Mouse (Mus musculus) cerebellum, adult 9-10 months (tissue): ENCODE data around the gene Deup1.
A peak's percentile ranks its signal among the peaks of the same experiment; 100 is the strongest.

Experiments used
- DNase-seq: peaks from one replicate; pipeline ENCODE4 v3.0.0; 2022

Deup1 gene

DNA sequence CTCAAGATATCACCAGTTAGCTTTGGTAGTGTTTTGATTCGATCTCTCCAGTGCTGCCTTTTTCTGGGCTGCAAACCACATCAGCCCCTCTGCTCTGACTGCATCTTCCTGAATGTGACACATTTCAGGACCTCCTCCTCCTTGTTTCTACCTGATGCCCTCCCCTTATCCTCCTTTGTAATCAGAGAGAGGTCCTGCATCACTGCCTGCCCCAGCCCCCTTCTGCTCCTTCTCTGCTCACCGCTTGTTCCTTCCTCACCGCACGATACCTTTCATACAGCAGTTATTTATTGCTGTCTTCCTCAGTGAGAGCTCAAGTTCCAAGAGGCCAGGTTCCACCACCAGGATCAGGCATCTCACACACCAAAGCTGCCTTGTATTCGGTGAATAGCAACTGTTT is 96.5 kb downstream of the Deup1 start:
- DNase-seq, result no peak

DNA sequence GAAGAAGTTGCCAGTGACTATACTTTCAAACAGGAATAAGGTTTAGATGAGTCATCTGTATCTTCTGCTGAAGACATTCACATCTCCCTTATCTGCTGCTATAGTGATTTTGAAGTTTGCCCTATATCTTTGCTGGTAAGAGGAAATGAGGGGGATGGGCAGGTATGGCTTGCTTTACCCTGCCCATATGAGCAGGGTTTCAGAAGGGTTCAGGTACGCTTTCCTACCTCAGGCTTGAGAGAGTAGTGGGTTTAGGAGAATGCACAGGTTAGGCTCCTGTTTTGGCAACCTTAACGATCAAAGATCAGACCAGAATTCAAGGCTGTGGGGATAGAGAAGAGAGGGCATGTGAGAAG is 97.8 kb downstream of the Deup1 start:
- no peak for DNase-seq

DNA sequence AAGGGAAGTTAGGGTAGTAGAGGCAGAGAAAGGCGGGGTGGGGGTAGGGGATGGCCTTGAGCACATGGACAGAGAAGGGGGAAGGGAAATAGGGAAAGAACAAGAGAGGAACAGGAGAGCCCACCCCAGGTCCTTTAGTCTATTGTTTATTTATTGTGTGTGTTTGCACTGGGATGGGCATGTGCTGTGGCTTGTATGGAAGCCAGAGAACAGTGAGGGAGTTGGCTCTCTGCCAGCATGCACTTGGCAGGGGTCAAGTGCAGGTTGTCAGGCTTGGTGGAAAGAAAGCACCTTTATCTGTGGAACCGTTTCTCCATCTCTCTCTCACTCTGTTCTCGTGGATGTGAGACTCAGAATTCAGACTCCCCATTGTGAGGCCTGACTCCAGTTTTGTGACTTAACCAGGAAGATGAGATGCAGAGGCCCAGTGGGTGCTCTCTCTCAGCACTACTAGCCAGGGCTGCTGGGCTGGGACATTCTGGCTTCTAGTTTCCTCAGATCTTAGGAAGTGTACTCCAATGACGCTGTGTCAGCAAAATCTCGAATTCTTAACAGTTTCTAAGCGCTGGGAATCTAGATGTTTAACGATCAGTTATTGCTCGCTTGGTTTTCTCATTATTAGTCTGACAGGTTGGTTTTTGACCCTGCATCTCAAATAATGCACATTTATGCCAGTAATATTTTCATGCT is 98.3 kb downstream of the Deup1 start:
- peak; percentile 23 for DNase-seq

DNA sequence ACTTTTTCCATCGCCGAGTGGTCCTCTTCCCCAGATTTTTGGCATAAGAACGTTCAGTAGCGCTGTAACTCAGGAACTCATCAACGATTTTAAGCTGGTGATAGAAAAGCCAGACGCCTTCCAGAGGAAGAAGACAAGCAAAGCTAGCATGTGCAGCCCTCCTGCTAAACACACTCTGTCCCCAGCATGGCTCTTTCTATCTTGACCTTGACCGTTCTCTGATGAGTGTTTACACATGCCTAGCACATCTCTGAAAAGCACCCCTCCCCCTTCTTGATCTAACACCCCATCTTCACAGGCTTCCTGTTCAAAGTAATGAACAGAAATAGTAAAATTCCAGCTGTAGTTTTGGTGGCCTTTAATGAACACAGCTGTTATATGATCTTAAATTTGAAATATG is 99.4 kb downstream of the Deup1 start:
- DNase-seq, result no peak

DNA sequence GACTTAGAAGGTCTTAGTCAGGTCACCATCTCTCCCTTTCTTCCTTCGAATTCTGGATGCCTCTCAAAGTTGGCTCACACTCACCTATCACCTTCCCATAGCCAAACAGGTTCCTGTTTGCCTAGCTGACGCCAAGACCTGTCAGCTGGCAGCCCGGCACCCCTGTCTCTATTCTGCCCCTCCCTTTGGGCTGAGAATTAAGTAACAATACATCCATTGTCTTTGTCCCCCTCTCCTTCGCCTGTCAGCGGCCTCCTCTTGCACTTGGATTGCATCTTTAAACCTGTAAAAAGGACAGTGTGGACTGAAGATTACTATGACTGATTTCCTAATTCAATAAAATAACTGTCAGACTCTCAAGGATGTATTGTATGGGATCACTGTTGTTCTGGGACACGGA is 99.9 kb downstream of the Deup1 start:
- DNase-seq, result no peak

DNA sequence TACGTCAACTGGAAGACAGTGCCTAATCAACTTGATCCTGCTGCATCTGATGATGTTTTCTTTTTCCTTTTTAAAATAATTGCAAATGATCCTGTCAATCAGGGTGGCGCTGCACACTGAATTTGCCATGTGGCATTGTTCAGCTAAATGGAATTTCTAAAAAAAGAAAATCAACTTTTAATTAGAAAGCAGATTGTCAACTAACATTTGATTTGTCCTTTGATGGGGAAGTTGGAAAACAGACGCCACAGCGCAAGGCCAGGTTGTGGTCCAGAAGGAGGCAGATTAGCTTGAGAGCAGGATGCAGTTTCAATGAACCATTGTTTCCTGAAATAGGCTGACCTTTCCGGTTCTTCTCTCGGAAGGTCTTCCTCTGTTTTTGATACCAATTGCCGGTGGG is 101.2 kb downstream of the Deup1 start:
- no peak for DNase-seq

DNA sequence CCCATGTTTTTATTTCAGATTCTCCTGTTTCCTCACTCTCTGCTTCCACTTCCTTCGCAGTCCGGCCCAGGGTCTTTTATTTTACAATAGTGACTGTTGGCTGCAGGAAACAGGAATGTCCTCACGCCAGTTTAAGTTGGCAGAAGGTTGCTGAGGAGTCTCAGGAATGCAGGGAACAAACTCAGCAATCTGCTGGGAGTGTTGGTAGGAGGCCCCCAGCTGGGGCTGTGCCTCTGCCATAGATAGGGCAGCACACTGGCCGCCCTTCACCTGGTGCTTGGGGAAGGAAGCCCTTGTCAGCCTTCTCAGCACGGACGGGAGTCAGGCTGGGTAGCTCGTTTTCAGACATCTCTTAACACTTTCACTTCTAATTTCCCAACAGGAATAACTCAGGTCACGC is 102.5 kb downstream of the Deup1 start:
- DNase-seq, result no peak

DNA sequence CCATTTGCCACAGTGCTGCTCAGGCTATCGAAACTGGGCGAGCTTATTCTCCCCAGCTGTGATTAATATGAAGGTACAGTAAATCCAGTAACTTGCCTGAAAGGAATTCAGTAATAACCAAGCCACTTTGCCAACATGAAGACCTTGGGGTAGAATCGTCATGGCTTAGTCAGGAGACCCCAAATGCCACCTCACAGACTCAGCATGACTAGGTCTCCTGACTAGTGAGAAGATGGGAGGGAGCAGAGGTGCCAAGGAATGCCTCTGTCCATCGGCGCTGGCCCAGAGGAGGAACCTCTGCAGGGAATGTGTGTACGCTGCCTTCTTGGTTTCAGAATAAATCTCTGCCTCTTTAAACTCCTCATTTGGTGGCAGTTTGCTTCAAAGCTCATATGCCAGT is 104.1 kb downstream of the Deup1 start:
- DNase-seq, result no peak

DNA sequence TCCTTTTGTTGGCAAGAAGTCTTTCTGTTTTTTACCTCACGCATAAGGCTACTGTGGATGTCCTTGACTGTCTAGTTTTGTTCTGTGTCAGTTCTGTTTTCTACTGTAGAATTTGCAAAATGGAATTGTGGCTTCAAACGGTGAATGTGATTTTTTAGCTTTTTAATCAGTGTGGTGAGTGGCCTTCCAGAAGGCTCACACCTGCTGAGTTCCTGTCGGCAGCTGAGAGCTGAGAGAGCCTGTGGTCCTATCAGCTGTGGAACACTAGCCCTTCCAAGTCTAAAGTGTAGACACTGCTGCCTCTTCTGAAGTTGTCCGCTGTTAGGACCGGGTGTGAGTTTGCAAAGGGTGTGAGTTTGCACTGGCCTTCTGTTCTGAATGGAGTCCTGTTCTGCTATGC is 104.8 kb downstream of the Deup1 start:
- no peak for DNase-seq

DNA sequence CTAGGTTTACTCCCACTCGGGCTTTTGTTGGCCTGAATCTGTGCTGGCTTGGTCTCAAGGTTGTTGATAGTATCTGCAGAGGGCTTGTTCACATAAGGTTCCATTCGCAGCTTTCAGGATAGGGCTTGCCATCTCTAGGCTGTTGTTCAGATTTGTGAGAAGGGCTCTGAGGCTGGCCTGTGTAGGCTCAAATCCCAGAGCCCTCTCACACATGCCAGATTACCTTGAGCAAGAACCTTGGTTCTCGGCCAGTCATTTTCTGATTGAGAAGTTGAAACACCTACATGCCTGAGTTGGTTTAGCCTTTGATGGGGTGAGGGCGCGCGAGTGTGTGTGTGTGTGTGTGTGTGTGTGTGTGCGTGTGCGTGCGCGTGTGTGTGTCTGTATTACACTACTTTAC is 105.4 kb downstream of the Deup1 start:
- no peak for DNase-seq

DNA sequence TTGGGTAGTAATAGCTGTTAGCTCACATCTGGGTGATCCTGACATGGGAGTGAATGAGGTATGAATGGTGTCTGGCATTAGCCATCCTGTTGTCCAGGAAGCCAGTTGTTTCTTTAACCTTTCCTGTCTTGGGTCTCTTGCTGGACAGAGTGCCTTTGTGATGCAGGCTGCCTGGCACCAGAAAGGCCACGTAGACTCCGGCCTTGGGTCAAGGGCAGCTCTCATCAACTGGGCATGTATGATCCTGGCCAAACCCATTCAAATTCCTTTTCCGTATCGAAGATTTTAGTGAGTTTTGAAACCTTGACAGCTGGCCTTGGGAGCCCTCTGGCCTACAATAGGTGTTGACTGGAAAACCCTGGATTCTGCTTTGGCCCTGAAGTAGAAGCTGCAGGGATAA is 109.8 kb downstream of the Deup1 start:
- no peak for DNase-seq

DNA sequence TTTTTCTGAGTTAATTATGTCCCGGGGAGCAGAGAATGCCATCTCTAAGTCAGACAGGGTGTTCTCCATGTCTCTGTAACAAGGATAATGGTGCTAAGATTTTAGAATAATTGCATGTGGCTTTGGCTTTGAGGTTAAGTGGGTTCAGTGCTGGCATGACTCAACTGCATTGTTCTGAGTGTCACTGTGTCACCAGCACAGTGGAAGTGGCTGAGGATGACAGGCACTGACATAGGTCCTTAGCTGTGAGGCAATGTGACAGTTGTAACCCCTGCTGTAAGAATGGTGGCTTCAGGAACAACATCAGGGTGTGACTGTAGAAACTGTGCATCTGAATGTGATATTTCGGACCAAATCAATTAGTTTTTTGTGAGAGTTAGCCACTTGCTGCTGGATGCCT is 111.7 kb downstream of the Deup1 start:
- DNase-seq, result no peak

DNA sequence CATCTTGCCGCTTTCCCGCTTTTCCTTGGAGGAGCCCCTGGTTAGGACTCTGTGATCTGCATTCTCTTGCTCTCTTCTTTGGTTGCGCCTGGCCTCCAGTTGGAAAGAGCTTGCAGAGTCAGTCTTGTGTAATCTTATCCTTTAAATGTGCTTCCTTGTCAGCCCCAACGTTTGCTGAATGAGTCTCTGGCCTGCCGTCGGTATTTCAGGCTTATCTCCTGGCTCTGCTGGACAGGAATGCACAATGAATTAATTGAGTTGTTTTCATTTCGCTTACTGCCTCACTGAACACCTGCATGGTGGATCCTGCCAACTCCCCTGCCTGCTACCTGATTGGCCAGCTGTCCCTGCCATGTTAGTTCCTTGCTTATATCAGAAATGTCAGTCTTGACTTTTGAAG is 114.8 kb downstream of the Deup1 start:
- no peak for DNase-seq

DNA sequence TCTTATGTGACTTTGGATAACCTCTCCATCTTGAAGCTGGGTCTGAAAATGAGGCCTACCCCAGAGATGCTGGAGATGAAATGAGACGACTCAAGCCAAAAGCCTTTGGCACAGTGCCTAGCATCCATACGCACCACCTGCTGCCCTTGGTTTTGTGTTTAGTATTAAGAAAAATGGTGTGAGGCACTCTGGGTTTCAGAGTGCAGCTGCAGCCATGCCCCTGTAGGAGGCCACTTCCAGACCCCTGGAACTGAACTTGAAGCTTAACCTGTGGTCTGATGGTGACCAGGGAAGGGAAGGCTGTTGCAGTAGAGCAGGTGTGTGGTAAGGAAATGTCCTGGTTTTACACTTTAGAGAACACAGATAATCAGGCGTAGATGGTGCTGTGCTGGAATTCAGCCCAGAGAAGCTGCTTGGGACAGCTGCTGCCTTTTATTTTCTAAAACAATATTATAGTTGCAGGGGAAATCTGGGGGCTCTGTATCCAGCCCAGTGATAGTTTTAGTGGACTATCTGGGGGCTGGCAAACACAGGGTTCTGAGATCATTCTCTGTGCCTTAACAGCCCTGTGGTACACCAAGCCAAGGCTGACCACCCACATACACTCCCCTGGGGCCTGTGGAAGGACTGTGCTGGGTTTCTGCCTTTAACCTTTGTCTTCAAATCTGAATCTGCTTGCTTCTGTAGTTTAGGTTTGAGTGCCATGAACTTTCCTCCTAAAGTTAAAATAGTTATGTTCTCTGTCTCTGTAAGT is 117.0 kb downstream of the Deup1 start:
- no peak for DNase-seq
